Mouse (Mus musculus) myocyte (in vitro differentiated cells): ENCODE data around the gene Rpl3.

Source experiments
- E2F4 ChIP-seq: IDR thresholded peaks from one replicate; pipeline ENCODE4 v1.6.1; 2011; ENCODE audit warnings: mild to moderate bottlenecking, control low read depth, moderate library complexity; ENCODE audit not compliant: insufficient read depth
- POLR2A ChIP-seq: IDR thresholded peaks from one replicate; pipeline ENCODE4 v1.6.1; 2011; ENCODE audit warnings: low read depth, mild to moderate bottlenecking, control low read depth, moderate library complexity; ENCODE audit not compliant: insufficient read length

GRCm38 (mm10) chr15:80030399-80030798 lies 61.3 kb downstream of the Rpl3 start:
- TF ChIP-seq POLR2A (no peak), E2F4 (no peak)
